Mouse (Mus musculus): Measurements from ENCODE around the gene Acoxl.
A peak's percentile ranks its signal among the peaks of the same experiment; 100 is the strongest.

Acoxl gene

GRCm38 (mm10) chr2:128117605-128118004 is 278.9 kb downstream of the Acoxl start:
- DNase-seq (ENCODE audit: low spot score in 2 of 2): no peak

DNA sequence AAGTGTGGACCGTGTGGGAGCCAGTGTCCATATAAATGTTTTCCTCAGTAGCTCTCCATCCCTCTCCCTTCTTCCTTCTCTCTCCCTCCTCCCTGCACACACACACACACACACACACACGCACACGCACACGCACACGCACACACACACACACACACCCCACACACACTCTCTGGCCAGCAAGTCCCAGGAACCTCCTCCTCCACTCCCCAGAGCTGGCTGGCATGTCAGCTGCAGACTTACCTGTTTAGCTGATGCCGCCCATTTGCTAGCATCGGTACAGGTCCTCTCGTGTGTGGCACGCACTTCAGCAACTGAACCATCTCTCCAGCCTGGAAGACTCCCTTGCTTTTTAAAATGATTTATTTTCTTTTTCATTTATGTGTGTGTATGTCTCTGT is 280.3 kb downstream of the Acoxl start:
- no peak for DNase-seq (ENCODE audit: low spot score in 2 of 2)

DNA sequence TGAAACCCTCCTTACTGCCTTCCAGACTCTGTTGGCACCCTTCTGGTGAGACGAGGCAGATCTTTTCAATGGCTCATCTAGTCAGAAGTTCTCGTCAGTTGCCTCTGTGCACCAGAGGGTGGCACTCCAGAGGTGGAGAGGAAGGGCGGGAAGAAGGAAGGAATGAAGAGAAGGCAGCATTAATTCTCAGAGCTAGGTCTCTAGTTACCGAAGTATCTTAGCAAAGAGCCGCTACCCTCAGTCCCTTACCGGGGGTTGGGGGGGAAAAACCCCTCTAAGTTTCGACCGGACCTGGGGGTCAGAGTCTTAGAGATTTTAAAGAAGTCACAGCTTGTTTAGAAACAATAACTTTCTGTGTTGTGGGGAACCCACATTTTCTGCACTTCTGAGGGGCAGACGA is 283.8 kb downstream of the Acoxl start:
- peak; percentile 66 to 69 for DNase-seq (ENCODE audit: low spot score in 2 of 2)

DNA sequence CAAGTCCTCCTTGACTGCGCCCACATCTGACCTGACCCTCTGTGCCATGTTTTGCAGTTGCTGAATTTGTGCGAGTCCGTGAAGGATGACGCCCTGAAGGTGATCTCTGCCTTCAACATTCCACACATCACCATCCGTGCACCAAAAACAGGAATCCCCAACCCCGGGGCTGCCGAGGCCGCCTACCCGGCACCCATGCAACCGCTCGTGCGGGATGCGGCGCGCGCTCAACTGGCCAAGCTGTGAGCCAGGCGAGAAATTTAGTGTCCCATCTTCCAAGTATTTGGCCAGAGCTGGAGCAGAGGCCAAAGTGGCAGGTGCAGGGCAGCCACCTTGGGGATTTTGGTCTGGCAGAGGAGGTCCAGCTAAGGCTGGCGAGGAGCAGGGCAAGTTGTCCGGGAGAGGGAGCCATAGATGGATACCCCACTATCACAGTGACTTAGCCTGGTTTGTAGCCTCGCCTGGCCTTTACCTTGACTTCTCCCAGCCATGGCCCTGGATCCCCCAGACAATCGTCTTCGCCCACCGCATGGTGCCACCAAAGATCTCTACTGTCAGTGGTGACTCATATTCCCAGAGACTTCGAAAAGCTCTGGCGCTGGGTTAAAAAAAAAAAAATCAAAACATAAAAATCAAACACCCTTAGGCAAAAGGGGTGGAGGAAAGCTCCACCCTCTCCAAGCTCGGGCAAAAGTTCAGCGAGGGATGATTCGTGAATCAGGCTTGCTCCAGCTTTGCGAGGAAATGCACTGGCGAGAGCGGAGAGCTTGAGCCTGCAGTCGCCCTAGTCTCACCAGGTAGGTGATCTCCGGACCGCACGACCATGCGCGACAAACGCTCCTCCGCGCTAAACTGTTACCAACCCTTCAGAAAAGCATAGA is 284.5 kb downstream of the Acoxl start:
- DNase-seq (ENCODE audit: low spot score in 2 of 2): peak in 1 of 2 experiments; percentile 36

DNA sequence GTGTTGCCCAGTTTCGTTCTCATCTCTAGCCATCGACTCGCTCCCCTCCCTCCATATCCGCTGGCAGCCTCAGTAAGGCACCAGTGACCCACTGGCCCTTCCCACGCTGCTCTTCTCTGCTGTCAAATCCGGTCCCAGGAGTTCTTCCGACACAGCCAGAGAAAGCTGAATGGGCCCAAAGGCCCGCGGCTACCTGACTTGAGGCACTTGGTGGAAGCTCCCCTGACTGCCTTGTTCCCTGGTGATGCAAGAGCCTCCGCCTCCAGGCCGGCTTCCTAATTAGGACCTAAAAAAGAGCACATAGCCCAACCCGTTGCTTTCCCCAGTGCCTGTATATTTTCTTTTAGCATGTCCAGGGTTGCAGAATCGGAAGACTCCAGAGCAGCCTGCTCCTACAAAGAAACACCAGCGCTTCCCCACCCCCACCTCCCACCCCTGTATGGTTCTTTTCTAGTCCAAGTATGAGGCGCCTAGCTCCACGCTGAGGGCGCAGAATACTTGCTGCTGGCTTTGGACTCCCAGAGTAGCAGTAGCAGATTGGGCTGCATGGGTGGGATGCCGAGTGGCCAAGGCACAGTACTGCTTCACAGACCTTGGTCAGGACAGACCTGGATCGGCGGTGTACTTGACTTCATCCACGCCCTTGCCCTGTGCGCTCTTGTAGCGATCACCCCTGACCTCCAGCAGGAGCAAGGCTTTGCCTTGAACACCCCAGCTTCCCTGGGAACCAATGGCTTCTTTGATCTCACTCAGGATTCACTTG is 285.4 kb downstream of the Acoxl start:
- DNase-seq (ENCODE audit: low spot score in 2 of 2): peak; percentile 18 to 47

DNA sequence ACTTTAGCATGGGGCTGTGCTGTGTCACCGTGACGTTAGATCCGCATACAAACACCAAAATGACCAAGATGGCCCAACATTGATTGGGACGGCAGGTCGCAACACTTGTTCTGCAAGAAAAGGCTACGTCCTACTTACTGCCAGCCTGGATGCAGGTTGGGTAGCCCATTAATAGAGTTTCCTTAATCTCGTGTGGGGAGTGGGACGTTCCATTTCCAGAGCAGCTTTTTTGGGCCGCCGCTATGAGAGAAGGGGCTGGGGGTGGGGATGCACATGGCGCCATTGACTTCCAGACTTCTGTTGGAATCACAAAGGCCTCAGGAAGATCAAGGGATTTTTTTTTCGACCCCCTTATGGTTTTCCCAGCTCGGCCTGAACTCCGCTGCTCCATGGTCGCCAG is 286.0 kb downstream of the Acoxl start:
- no peak for DNase-seq (ENCODE audit: low spot score in 2 of 2)

GRCm38 (mm10) chr2:128125635-128126470 is 287.2 kb downstream of the Acoxl start, which contains the start of gene Bcl2l11:
Bcl2l11 (plus strand) TSS chr2:128126038.
- DNase-seq (ENCODE audit: low spot score in 2 of 2): peak; percentile 82 to 88

- peak; percentile 15 to 33 for DNase-seq (ENCODE audit: low spot score in 2 of 2)
These were observed 287.9 kb downstream of the Acoxl start for GRCm38 (mm10) chr2:128126591-128127051.

- peak; percentile 82 for DNase-seq (ENCODE audit: low spot score in 2 of 2)
These were observed 288.5 kb downstream of the Acoxl start for GRCm38 (mm10) chr2:128127121-128127671.

DNA sequence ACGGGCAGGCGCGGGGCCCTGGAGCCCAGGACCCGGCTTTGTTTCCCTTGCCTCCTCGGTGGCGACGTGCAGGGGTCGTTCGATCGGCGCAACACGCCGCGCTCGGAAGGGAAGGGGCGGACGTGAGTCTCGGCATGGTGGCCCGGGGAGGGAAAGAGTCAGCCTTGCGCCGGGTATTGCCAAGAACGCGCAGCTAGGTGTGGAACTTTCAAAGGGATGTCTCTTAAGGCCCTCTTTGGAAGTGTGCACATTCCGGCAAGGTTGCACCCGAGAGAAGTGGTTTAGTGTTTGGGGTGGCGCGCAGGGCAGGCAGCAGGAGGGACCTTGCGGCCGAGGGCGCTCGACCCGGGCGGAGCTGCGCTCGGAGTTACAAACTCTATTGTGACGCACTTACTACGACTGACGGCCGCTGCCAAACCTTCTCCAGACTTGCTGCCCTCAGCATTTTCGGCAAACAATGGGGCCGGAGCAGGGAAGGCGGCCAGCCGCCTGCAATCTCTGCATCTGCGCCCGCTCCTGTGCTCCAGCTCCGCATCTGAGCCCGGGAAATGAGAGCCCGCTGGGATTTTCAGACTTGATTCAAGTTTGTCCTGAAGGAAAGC is 289.1 kb downstream of the Acoxl start:
- peak; percentile 40 to 58 for DNase-seq (ENCODE audit: low spot score in 2 of 2)

GRCm38 (mm10) chr2:128128532-128128931 is 289.9 kb downstream of the Acoxl start:
- DNase-seq (ENCODE audit: low spot score in 2 of 2): no peak

DNA sequence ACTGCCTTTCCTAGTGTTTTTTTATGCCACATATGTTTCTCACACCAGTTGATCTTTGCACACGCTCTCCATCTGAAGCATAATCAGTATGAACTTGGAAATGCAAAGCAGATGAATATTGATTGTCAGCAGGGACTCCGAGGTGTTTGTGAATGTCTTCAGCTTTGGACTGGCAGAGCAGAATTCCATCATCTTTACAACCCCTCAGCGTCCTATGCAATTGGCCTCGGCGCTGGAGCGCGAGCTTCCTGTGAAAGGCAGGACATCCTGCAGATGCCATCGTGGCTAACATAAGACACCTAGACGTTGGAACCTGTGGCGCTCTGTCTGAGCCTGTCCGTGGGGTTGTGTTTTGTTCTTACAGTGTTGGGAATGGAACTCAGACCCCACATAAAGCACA is 292.8 kb downstream of the Acoxl start:
- DNase-seq (ENCODE audit: low spot score in 2 of 2): no peak

- DNase-seq (ENCODE audit: low spot score in 2 of 2): no peak
These were observed 294.0 kb downstream of the Acoxl start for GRCm38 (mm10) chr2:128132635-128133034.

- DNase-seq (ENCODE audit: low spot score in 2 of 2): no peak
These were observed 295.2 kb downstream of the Acoxl start for GRCm38 (mm10) chr2:128133865-128134264.

GRCm38 (mm10) chr2:128134474-128134873 is 295.8 kb downstream of the Acoxl start:
- DNase-seq (ENCODE audit: low spot score in 2 of 2): no peak

GRCm38 (mm10) chr2:128134948-128135347 is 296.3 kb downstream of the Acoxl start:
- DNase-seq (ENCODE audit: low spot score in 2 of 2): no peak

- no peak for DNase-seq (ENCODE audit: low spot score in 2 of 2)
These were observed 298.2 kb downstream of the Acoxl start for GRCm38 (mm10) chr2:128136769-128137433.

- DNase-seq (ENCODE audit: low spot score in 2 of 2): no peak
These were observed 299.0 kb downstream of the Acoxl start for GRCm38 (mm10) chr2:128137480-128138276.

- DNase-seq (ENCODE audit: low spot score in 2 of 2): no peak
These were observed 300.2 kb downstream of the Acoxl start for GRCm38 (mm10) chr2:128138924-128139323.

- DNase-seq (ENCODE audit: low spot score in 2 of 2): no peak
These were observed 301.1 kb downstream of the Acoxl start for GRCm38 (mm10) chr2:128139781-128140180.

Data from right cerebral cortex, adult 2 months (tissue).